Mouse (Mus musculus): ENCODE data around the gene Zfhx2.
A peak's percentile ranks its signal among the peaks of the same experiment; 100 is the strongest.

The Zfhx2 gene

DNA sequence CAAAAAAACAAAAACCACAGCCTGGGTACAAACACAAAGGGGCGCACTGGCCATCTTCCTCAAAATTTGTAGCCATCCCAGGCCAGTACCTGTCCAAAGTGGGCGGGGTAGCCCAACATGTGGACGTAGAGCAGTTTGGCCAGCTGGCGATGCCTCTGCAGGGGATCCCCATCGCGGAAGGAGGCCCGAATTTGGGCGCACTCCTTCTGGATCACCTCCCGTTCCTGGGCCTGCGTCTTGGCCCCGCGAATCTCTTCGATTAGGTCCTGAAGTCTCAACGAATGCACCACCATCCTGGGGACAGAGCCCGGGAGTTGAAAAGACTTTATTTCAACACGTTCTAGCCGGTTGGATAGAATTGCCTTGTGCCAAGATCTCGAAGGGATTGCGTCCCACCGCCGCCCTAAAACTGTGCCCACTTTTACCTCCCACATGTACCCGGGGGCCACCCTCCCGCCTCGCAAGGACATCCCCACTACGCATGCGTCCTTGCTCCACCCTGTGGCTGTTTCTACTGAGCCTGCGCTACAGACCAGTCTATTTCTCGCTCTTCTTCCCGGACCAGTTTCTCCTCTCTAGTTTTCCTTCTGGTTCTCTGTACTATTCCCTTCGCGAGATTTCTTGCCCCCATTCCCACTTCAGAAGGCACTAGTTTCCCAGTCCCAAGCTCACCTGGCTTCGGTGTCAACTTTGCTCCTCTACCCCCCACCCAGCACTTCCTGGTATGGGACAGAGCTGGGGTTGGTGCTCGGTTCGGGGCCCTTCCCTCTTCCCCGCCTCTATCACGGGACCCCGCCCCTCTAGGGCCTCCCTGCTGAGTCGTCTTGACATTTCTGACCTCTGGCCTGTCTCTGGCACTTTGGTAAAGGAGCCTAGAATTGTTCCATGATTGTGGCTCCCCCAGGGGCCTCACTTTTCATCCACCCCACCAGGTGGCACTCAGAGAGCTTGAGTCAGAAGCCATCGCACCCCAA, 14.0 kb upstream of the Zfhx2 start, which contains the start of gene Ap1g2:
Gene Ap1g2 (minus strand): TSS at position 758 of the 974 bp plus-strand sequence.
- DNase-seq (ENCODE audit: low spot score in 2 of 2), result peak; percentile 93 to 94

DNA sequence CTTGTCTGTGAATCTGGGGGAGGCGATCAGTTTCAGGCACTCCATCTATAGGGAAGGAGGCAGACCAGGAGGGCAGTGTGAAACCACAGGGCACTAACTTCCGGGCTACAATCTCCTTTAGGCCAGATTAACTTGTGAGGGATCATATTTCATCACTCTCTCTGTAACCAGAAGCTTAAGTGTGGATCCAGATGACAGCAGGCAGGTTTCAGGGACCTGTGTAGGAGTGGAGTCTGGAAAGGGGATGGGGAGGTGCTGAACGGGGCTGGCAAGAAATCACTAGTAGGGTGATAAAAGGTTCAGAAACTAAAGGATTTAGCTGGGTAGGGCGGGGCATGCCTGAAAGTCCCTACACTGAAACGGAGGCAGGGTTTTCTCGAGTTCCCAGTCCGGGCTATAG, 13.3 kb upstream of the Zfhx2 start:
- peak in 1 of 2 experiments; percentile 42 for DNase-seq (ENCODE audit: low spot score in 2 of 2)

DNA sequence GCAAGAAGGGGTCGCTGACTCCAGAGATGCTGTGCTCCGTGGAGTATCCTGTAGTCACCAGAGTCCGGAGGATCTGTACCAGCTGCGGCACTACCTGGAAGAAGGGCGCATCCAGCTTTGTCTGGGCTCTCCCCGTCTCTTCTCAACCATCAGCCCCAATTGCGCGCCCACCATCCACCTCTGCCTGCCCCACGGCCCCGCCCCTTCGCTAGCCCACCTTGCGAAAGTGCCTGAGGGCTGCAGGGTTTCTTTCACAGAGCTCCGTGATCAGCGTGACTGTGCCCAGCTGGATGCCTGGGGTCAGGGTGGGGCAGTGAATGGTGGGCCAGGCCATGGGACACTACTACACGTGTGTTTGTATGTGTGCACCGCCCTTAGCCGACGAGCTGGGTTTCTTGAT, 12.2 kb upstream of the Zfhx2 start:
- peak in 1 of 2 experiments; percentile 44 for DNase-seq (ENCODE audit: low spot score in 2 of 2)

DNA sequence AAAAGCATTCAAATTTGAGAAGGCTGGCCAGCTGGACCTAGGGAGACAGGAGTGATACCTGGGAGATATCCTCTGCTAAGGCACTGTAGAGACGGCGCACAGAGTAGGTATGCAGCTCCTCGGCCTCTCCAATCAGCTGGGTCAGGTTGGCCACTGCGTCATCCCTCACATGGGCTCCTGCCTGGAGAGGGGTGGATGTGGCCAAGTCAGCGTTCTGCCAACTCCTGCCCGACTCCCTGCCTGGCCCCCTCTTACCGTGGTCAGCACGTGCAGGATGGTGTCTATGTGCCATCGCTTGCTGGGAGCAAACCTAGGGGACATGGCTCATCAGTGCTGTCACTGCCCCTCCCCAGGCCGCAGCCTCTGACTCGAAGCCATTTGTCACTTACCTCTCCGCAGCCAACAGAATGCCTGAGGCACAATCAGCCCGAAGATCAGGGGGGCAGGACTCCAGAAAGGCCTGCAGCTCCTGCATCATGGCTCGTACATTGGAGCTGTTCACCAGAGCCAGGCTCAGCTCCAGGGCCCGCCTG, 10.2 kb upstream of the Zfhx2 start:
- DNase-seq (ENCODE audit: low spot score in 2 of 2), result no peak

DNA sequence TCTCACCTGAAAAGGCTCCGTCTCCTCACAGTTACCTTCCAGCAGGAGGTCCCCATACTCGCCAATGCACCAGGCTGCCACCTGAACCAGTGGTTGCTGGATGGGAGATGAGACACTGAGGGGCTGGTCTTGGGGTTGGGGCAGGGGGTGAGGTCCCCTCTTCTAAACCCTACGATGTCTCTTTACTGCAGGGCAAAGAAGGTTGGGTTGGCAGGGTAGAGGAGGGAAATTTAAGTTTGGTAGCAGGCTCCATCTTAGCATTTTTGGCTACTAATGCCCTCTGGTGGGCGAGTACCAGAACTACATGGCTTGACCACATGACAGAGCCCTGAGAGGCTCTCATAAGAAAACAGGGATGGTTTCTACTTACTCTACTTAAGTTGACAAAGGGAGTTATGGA, 9.5 kb upstream of the Zfhx2 start:
- DNase-seq (ENCODE audit: low spot score in 2 of 2), result peak; percentile 70 to 78

DNA sequence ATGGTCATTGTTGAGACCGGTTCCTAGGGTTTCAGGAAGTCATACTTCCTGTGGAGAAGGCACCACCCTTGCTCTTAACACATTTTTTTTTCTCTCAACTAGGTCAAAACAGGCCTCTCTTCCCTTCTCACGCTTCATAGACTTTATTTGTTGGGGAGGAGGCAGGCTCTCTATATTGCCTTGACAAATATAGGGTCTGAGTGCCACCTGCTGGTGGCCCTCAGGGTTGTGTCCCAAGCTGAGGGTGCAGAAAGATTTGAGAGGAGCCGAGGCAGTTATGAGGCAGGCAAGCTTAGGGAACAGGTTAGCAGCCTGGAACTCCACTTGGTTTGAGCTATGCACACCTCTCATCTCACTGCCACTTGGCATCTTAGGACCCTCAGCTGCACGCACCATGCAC, 5.9 kb upstream of the Zfhx2 start:
- DNase-seq (ENCODE audit: low spot score in 2 of 2), result peak; percentile 65 to 74

DNA sequence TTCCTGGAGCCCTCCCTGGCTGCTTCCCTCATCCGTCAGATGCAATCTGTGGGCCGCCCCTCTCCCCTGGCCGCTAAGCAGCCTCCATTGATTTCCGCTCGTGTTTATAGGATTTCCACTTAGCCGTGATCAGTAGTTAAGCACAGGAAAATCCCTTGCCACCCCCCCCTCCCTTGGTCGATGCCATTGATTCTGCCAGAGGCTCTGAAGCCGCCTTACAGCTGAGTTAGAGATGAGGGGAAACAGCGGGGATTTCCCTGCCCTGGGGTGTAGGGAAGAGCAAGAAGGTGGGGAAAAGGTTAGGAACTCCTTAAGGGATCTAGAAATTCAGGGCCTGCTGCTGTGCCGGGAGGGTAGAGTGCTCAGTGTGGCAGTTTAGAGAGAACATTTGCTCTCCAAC, 5.5 kb upstream of the Zfhx2 start:
- no peak for DNase-seq (ENCODE audit: low spot score in 2 of 2)

DNA sequence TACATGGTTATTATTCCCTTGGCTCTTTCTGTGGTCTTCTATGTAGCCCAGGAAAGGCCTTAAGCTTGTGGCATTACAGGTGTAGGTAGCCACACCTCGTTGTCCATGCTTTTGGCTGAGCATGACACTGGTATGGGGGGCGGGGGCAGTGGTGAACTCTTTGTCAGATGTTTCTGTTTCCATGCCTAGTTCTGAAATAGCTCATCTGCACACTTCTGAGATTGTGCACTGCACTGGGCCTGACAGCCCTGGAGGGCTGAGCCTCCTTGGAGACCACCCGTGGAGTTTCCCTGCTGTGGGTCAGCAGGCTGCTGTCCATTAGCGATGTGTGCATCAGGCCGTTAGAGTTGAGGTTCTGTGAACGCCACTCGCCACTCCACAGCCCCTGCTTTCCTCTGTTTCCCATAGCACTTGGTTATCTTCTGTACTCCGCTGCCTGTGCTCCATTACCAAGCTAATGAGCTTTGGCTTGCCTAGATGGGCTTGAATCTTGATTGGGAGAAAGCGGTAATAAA, 4.5 kb upstream of the Zfhx2 start:
- DNase-seq (ENCODE audit: low spot score in 2 of 2), result peak in 1 of 2 experiments; percentile 32

DNA sequence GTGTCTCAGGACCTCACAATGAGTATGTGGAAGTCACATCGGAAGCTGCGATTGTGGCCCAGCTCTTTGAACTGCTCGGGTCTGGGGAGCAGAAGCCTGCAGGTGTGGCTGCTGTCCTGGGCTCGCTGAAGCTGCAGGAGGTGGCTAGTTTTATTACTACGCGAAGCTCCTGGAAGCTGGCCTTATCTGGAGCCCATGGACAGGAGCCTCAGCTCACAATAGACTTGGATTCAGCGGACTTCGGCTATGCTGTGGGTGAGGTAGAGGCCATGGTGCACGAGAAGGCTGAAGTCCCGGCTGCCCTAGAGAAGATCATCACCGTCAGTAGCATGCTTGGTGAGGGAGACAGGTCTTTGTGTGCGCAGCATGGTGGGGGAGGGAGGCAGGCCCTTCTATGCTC, 3.5 kb upstream of the Zfhx2 start:
- no peak for DNase-seq (ENCODE audit: low spot score in 2 of 2)

DNA sequence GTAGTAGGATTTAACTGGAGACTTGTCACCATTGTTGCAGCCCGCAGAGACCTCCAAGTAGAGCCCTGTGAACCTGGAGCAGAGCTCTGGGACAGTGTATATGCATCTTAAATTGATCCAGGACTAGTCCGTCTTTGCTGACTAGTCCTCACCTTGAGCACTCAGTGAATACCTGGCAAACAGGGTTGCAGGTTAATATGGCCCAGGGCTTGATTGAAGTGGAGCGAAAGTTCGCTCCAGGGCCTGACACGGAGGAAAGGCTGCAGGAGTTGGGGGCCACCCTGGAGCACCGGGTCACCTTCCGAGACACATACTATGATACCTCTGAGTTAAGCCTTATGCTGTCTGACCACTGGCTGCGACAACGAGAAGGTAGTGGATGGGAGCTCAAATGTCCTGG, 3.1 kb upstream of the Zfhx2 start:
- no peak for DNase-seq (ENCODE audit: low spot score in 2 of 2)

DNA sequence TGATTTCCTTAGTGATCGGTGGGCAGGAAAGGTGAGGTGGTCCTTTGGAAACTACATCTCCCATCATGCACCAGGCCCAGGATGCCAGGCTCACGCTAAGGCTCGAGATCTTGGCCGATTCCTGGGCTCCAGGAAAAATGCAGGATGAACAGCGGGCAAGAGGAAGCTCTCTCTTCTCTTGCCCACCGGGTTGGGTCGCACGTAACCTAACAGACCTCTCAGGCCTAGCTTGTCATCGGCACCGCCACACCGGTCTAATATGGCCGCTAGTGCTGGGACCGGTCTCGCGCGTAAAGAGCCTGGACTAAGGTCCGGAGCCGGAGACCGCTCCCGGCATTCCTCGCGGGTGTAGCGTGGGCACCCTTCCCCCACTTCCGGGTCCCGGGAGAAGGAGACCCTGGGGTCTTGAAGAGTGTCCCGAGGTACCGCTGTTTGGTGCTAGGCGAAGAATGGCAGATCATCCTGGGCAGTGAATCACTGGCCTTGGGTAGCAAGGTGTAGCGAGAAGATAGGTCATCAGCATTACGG, 2.6 kb upstream of the Zfhx2 start, which contains the start of gene Thtpa:
Gene Thtpa (plus strand): TSS at position 81 of the 528 bp plus-strand sequence.
- DNase-seq (ENCODE audit: low spot score in 2 of 2), result peak; percentile 83 to 86

DNA sequence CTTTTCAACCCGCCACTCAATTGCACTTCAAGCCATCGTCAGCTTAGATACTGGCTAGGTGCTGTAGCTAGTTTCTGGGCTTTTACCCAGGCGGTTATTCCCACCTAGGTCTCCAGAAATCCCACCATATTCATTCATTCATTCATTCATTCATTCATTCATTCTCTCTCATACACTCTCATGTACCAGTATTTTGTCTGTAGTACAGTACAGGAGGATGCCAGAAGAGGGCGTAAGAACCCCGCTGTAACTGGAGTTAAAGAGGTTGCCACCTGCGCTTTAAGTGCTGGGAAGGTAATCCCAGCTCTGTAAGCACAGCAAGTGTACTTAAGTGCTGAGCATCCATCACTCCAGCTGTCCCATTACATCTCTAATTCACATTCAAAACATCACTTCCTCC, 1.8 kb upstream of the Zfhx2 start:
- no peak for DNase-seq (ENCODE audit: low spot score in 2 of 2)

DNA sequence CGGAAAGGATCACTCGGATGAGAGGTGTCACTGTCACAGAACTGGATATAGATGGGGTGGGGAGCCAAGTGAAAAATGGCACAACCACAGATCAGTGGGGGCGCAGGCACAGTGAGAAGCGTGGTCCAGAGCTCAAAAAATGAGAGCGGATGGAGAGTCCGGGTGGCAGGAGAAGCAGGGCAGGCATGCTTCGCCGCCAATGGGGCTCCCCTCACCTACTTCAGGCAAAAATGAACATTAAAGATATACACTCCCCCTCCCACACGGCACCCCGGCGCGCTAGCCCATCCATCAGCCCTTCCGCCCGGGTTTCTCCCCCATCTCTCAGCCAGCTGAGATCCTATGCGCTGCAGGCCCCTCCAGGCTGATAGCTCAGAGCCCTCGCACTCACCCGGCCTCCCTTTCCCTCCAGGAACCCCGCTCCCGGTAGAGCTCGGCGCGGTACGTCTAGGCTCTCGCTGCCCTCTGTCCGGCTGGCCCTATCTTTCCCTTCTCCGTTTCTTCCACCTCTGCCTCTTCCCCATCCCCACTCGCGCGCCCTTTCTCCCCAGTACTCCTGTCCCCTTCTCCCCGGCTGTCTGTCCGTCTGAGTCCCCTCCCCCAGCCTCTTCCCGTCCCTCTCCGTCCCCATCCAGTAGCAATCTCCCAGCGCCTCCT, 787 bp downstream of the Zfhx2 start:
- DNase-seq (ENCODE audit: low spot score in 2 of 2), result peak; percentile 57 to 62

DNA sequence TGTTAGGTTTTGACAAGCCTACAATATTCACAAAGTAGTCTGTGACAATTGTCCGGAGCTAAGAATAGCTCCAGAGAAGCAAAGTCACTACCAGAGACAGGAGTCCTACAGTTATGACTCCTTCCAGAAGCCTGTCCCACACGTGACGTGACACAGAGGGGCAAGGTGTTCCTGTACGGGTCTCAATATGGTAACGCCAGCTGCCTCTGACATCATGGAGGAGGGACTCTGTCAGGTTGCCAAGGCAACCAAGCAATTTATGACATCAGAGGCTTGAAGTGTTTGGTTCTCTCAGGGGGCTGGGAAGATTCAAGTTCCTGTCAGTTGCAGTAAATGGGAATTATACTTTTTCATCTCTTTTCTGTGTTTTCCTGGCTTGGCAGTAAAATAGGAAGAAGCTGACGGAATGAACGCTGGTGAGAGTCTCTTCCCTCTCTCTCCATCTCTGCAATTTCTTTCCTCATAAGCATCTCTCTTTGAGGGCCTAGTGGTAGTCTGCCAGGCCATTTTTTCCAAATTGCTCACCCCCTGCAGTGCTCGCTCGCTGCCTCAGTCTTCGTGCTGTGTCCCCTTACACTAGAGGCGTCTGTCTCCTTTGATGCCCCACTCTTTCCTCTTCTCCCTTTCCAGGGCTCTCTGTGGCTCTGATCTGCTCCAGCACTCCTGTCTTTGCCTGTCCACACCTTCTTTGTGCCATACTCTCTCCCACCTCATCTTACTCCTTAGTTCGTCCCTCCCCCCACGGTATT, 2.8 kb downstream of the Zfhx2 start:
- peak; percentile 67 to 83 for DNase-seq (ENCODE audit: low spot score in 2 of 2)

DNA sequence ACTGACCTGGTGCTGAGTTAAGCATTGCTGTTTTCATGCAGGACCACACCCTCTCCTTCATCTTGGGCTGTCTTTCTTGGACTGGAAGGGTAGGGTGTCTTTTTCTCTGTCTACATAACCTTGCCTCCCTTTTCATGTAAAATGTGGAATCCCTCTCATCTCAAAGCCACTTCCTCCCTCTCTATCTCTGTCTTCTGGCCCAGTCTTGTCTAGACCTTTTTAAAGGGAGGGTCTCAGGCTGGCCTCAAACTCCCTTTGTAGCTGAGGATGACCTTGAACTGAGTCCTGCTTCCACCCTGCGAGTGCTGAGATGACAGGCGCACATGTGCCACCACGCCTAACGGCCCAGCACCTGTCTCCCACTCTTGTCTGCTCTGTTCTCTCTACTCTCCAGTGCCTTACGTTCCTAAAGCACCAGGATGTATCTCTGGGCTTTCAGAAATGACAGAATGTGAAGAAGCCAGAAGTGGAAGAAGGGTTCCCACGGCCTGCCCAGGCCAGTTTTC, 6.1 kb downstream of the Zfhx2 start:
- DNase-seq (ENCODE audit: low spot score in 2 of 2), result no peak

DNA sequence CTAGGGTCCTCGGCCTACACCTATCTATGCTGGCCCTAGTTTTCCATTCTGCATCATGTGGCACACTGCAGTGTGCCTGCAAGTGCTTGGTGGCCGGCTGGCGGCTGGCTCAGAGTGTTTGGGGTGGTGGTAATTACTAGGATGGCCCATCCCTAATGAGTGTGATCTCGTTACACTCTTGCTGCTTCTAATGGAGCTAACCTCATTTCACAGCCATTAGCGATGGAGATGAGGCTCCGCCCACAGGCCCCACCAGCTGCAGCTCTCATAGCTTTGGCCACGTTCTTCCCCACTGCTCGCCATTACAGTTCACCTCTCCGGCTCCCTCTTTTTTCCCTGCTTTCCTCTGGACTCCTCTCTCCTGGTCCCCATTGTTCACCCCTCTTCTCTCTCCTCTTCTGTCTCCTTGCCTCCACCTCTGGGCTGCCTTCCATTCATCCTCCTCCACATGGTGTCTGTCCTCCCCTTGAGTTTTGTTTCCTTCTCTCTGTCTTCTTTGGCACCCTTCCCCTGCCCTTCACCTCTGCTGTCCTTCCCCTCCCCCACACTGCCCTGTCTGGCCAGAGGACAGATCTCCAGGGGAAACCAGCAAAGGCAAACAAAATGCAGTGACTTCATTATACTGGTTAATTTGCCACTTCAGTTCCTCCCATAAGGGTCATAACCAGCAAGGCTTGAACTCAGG, 6.7 kb downstream of the Zfhx2 start:
- DNase-seq (ENCODE audit: low spot score in 2 of 2), result no peak

DNA sequence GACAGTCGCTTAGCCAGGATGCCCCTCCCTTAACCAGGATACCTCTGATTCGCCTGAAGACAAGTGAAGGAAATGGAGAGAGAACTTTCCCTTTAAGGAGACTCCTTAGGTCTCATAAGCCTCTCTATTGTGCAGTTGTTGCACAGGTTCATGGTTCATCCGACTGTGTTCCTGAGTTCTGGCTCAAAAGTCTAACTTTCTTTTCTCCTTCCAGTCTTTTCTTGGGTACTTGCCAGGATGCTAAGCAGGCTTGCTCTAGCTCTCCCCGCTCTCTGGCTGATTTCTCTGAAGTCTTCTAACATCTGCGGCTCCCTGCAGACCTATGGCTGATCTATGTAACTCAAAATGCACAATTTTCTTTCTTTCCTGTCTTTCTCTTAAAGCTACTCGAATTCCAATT, 8.6 kb downstream of the Zfhx2 start:
- DNase-seq (ENCODE audit: low spot score in 2 of 2), result no peak

DNA sequence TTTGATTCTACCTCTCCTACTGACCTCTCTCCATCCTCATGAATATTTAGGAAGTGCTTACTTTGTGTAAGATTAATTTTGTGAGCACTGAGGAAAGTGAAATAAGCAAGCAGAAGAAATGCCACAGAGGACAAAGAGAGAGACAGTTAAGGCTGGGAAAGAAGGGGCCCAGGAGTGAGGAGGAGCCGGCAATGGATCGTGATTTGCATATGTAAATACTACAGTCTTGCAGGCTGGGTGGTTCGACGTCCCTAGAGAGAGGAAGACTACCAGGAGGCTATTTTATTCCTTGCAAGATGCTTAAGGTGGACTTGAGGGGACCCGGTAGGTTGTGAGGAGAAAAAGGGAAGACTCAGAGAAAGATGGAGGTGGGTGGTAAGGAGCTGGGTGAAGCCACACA, 11.0 kb downstream of the Zfhx2 start:
- no peak for DNase-seq (ENCODE audit: low spot score in 2 of 2)

DNA sequence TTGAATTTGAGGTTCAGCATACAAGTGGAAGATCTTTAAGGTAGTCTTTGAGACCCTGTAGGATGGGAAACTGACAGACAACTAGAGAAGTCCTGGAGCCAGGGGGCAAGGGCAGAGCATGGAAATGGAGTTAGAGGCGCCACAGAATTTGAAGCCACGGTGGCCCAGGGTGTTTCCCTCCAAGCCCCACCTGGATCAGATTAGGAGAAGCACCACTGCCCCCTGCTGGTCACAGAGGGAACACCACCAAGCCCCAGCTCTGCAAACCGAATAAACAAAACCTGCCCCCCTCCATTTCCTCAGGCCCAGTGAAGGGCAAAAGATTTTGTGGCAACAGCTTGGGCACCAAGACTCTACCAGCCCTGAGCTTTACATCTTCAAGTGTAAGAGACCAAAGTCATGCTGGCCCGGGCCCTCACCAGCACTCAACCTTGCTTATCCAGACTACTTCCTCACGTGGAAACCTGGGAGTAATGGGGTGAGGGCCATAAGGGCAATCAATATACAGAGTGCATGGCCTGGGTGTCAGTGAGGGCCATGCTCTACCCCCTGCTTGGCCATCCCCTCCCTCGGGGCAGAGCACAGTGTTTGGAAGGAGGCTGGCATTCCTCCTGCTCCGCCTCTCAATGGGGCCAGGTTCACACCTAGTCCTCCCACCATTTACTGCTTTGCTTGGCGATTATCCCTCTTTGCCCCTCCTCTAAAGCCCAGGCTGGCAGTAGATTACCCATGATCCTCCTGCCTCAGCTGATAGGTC, 12.7 kb downstream of the Zfhx2 start:
- DNase-seq (ENCODE audit: low spot score in 2 of 2), result peak; percentile 67 to 81
